Mouse (Mus musculus): Measurements from ENCODE around the gene Bax.
A peak's percentile ranks its signal among the peaks of the same experiment; 100 is the strongest.

Gene Bax

DNA sequence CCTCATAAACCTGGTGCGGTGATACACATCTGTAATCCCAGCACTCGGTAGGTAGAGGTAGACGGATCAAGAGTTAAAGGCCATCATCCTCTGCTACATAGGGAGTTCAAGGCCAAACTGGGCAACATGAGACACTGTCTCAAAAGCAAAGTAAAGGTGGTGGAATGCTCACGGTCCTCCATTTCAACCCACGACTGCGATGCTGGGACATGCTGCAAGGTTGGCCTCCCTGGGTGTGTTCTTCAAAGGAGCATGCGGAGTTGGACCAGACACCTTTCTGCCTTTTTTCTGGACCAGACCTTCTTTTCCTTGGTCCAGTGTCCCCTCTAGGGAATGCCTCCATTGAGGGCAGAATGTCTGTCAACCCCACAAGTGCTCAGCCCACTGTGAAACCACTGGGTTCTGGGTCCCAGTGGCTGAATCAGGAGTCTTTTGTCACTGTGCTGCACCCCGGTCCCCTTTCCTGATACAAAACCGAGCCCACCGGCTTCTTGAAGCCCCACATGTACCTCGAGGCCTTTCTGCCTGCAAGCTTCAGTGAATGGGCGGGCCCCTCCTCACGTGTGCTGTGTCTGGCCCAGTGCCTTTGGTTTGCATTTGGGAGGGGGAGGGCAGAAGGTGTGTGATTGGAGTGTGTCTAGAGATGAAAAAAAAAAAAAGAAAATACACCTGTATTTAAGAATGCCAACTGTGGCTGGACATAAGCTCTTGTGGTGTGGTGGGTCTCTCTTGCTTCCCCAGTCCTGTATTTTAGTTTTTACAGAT lies 10.6 kb downstream of the Bax start:
- DNase-seq = no peak

DNA sequence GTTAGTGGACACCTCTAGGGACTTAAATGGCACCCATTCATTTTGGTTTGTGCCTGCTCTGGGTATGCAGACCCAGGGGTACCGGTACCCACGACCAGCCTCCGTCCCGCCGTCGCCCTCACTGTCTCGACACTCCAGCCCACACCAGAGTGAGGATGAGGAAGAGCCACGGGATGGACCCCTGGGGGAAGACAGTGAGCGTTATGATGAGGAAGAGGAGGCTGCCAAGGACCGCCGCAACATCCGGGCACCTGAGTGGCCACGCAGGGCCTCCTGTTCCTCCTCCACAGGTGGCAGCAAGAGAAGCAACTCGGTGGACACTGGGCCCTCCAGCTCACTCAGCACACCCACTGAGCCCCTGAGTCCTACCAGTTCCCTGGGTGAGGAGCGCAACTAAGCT lies 11.7 kb downstream of the Bax start:
- no peak for DNase-seq

DNA sequence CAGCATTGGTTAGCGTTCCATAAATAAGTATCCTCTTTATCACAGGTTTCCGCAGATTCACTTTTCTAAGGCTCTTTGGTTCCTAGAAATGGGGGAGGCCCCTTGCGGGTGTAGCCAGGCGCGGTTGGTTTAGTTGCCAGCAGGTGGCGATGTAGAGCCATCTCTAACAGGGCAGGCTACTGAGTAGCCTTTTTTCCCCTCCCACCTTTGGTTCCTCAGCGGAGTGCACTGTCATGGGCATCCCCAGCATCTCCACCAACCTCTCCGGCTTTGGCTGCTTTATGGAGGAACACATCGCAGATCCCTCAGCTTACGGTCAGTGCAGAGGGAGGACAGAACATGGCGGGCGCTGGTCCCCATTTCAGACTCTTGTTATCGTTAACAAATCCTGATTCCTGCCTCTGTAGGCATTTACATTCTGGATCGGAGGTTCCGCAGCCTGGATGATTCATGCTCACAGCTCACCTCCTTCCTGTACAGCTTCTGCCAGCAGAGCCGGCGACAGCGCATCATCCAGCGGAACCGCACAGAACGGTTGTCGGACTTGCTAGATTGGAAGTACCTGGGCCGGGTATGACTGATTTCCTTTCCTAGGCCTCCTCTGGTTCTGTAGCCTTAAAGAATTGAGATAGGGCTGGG lies 15.2 kb downstream of the Bax start:
- peak; percentile 83 for DNase-seq

DNA sequence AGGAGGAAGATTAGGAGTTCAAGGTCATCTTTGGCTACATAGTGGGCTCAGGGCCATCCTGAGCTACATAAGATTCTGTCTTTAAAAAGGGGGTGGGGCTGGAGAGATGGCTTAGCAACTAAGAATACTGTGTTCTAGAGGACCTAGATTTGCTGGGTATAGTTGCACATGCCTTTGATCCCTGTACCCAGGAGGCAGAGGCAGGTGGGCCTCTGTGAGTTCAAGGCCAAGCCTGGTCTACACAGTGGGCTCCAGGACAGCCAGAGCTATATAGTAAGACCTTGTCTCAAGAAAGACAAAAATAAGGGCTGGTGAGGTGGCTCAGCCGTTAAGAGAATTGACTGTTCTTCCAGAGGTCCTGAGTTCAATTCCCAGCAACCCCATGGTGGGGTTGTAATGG lies 16.7 kb downstream of the Bax start:
- no peak for DNase-seq

DNA sequence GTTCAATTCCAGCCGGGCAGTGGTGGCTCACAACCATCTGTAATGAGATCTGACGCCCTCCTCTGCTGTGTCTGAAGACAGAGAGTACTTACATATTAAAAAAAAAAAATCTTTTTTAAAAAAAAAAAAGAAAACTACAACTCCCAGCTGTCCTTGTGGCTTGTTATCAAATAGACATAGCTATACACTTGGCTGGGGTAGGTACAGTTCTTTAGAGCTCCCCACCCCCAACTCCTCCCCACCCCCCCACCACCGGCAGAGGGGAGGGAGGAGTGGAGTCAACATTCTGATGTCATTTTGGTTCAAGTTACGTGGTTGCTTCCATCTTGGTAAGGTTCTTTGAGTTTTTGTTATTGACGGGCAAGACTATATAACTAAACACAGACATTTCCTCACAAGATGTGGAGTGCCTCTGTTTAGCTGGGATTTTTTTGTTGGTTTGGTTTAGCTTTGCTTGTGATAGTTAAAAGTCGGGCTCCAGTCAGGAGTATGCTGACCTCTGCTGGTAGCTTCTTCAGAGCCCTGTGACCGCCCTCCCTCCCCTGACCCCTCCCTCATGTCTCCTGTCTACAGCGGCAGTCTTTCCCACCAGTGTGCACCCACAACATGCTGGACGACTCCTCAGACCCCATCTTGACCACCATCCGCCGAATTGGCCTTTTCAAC lies 19.2 kb downstream of the Bax start:
- peak; percentile 57 for DNase-seq

DNA sequence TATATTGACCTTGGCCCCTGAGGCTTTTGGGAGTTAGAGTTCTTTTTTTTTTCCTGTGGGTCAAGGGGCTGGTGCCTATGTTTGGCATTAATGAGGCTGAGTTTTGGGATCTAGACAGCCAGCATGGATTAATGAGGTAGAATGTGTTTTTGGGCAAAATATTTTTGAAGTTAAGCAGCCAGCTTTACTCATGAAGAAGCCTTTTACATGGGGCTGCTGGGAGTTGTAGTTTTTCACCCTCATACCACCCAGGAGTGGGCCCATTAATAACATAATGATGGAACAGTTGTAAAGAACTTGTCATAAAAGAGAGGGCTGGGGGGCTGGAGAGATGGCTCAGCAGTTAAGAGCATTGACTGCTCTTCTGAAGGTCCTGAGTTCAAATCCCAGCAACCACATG lies 20.1 kb downstream of the Bax start:
- no peak for DNase-seq

DNA sequence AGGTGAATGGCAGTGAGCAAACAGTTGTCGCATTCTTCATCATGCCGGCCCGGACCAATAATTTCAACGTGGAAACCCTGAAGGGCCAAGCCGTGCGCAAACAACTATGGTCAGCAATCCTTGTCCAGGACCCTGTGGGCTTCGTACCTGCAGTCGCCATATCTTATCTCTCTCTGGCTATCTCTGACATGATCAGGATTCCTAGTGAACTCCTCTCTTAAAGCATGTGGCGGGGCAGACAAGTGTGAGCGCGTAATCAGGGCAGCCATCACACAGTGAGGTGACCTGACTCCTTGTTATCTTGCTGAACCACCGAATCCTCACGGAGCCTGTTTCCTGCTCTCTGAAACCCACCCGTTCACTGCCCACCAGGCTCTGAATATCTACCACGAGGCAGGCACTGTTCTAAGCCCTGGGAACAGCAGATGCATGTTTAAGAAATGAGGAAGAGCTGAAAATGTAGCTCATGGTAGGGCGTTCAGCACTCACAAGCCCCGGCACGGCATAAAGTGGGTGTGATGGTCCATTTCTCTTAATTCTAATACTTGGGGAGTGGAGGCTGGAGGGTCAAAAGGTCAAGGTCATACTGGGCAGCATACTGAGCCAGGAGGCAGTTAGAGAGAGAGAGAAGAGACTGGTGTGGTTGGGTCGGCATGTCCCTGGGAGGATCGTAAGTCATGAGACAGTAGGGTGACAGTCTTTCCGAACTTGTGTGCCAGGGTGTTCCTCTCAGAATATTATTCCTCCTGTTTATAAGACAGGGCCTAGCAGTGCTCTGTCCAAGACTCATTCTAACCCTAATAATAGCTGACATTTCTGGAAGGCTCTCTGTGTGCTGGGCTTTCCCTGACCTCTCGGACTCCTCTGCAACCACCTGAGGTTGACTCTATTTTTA lies 22.9 kb downstream of the Bax start:
- no peak for DNase-seq

DNA sequence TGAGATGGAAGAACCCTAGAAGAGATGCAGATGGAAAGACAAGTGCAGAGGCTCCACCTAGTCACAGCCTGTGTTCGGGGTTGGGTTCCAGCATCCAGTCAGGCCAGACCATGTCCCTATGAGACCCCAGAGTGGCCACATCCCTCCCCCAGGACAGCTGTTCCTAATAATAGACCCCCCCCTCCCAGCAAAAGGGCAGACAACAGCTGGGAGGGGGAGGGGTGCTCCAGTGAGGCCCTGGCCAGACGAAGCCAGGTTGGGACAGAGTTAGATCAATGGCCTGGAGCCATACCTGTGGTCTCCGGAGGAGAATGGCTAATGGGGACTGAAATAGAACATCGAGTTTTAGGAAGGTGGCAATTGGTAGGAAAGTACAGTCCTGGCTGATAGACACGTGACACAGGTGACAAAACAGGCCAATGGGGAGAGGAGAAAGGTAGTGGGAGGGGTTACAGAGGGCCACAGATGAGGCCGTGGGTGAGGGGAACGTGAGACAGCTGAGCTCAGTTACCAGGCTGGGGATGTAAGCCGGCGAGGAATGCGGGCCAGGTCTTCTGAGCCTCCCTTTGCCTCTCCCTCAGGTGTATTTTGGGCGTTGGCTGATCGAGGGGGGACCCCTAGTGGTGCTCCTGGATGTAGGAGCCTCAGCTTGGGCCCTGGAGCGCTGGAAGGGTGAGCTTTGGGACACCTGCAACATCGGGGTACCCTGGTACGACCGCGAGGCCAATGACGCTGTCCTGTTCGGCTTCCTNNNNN lies 29.0 kb downstream of the Bax start, which contains the start of gene Ruvbl2:
Gene Ruvbl2 (minus strand): TSS at position 576 of the 756 bp plus-strand sequence.
- DNase-seq = peak; percentile 45

DNA sequence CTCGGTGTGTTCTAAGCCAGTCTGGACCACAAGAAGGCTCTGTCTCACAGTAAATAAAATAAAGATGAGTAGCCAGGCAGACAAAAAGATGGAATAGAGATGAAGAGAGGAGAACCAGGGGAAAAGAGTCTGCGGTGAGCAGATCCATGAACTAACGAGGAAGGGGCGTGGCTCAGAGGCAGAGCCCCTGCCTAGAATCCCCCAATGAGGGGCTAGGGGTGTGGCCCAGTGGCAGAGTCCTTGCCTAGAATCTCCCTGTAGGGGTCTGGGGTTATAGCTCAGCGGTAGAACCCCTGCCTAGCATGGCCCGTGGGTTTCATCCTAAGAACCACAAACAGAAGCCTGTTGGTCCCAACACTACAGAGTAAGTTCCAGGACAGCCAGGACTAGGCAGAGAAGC lies 29.7 kb downstream of the Bax start:
- DNase-seq = no peak

DNA sequence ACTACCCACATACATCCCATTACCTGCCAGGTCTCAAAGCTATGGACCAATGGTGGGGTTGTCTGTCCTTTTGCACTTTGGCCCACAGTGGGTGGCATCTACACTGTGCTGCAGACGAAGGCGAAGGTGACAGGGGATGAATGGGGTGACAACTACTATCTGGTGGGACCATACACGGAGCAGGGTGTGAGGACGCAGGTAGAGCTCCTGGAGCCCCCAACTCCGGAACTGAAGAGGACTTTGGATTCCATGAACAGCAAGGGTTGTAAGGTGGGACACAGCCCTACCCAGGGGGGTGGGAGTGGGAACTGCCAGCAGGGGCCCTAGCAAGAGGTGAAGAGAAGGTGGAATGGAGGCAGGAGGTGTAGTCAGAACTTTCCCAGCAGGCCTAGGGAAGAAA lies 30.3 kb downstream of the Bax start:
- no peak for DNase-seq

DNA sequence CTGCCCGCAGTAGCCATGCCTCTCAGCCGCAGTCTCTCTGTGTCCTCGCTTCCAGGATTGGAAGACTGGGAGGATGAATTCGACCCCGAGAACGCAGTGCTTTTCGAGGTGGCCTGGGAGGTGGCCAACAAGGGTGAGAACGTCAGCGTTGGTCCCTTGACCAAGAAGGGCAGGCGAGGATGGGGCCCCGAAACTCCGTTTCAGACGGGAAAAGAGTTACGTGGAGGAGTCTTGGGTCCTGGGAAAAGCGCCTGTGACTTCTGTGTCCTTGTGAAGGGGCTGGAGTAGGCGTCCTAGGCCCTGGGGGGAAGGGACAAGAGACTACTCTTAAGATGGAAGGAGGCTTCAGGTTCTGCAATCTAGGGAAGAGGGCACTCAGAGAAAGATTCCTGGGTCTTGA lies 31.7 kb downstream of the Bax start:
- no peak for DNase-seq

DNA sequence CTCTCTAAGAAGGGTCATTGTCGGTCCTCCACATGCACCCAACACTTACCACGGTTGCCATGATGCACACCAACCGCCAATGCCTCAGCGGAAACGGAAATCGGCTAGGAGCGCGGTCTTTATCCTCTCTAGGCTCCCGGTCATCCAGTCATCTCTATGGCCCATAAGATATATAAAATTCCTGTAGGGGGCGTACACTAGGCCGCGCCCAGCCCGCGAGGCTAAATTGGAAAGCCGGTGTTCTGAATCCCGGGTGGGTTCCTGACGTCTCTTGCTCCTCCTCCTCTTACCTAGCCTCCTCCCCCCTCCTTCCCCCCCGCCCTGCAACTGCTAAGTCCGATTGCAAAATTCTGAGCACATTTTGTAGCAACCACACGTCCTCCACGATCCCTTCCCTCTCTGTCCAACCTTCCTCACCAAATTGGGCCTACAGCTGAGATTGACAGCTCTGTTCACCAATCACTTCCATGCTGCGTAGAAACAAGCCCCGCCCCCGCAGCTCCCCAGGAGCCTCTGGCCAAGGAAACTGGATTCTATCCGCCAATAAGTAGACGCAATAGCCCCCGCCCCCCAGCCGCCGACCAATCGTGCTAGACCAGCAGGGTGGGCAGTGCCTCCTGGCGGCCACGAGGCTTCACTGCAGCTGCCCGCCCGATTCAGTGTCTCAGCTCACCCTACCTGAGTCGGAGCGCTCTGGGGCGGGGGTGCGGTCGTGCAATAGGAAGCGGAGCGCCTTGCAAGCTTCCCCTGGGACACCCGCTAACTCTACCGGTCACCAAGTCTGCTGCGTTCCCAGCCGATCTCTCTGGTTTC lies 32.3 kb downstream of the Bax start, which contains the start of gene Gys1:
Gene Gys1 (plus strand): TSS at position 642 of the 813 bp plus-strand sequence.
- peak; percentile 100 for DNase-seq

DNA sequence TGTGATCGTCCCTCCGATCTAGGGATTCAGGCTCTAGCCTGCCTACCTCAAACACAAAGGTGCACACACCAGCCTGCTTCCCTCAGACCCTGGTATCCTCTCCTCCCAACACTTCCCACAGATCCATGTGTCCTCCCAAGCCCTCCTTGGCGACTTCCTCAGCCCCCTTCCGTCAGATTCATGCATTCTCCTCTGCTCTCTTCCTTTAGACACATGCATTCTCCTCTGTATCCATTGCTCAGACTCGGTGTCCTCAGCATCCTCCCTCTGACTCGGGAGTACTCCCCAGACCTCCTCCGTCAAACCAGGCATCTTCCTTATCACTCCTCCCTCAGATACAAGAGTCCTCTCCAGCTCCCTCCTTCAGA lies 32.9 kb downstream of the Bax start:
- no peak for DNase-seq

DNA sequence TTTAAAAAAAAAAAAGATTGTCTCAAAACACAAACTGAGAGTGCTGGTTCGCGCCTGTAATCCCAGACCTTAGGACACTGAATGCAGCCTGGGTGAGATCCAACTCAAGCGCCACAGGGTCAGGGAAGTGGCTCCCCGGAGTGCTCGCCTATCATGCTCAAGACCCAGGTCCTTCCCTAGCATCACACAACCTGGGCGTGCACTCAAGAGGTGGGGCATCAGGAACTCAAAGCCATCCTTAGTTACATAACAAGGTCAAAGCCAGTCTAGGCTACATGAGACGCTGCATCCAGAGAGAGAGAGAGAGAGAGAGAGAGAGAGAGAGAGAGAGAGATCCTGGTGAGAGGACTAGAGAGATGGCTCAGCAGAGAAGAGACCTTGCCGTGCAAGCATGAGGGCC lies 40.1 kb downstream of the Bax start:
- DNase-seq = no peak

DNA sequence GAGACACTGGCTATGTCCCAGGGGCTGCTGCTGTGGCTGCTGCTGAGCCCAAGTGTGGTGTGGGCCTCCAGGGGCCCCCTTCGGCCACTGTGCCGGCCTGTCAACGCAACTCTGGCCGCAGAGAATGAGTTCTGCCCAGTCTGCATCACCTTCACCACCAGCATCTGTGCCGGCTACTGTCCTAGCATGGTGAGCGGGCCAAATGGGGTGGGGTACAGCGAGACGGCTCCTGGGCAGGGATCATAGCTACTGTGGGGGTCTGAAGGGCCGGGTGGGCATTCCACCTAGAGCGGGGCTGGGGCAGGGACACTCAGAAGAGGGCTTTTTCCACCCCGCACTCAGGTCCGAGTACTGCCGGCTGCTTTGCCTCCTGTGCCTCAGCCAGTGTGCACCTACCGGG lies 45.5 kb downstream of the Bax start:
- no peak for DNase-seq

DNA sequence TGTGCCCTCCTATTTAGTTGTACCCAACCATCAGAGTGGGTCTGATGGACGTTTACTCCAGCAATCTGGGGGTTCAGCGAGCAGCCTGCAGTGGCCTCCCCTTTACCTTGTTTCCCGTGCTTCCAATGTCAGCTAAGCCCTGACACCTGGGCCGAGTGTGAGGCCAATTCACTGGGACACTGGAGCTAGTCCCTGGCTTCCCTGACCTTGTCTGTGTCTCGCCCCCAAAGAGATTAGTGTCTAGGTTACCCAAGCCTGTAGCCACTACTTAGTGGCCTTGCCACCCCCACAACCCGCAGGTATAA lies 46.1 kb downstream of the Bax start, which contains the start of gene Lhb:
Gene Lhb (plus strand): TSS at position 206 of the 305 bp plus-strand sequence.
- no peak for DNase-seq

DNA sequence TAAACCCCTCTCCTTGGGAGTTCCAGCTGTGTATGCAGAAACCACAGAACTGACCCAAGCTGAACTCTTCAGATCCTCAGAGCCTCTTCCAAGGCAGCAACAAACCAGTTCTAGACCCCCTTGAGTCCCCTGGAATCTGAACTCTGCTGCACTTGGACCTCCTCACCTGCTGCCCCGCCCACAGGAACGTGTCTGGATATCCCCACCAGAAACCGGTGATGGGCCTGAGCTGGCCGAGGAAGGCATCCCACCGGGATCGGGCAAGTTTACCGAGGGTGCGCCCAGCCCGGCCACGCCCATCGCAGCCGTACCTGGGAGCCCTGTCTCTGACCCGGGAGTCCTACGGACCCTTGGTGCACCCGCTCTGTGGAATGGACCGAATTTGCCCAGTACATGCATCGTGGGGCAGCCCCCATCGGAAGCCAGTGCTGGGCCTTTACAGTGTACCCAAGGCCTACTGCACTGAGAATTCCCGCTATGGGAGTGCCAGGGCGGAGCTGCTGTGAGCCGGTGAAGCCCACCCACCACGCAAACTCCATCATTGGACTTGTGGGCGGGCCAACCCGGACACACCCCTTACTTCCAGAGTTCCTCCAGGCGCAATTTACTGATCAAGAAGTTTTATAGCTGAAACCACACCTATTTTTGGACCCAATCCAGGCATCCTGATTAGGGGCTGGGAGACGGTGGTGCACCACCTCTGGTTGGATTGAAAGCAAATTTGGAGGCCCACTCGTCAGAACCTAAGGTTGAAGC lies 46.7 kb downstream of the Bax start:
- DNase-seq = no peak

DNA sequence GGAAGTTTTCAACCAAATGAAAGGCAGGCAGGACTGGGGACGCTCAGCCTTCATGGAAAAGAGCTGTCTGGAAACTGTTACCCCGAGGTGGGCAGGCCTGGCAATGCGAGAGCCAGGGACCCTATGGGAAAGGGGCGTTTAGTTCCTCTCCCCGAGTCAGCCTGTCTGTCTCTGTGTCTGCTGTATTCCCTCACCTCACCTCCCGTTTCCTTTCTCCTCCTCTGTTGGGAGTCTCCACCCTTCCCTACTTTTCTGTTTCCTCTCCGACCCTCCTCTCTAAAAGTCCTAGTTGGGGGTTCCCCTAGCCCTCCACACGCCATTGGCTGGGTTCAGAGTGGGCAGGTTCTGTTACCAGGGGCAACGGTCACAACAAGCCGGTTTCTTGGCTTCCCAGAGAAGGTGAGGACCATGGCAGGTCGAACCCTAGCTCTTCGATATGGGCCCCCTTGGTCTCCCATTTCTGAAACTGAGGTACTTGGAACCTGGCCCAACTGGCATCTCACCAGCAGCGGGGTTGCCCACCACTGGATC lies 48.7 kb downstream of the Bax start:
- no peak for DNase-seq

DNA sequence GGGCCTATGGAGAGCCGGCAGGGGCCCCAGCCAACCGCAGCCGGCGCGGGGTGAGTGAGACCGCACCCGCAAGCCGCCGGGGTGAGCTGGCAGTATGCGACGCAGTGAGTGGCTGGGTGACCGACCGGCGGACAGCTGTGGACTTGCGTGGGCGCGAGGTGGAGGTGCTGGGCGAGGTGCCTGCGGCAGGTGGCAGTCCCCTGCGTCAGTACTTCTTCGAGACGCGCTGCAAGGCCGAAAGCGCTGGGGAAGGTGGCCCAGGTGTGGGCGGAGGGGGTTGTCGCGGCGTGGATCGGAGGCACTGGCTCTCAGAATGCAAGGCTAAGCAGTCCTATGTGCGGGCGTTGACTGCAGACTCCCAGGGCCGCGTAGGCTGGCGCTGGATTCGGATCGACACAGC lies 51.1 kb downstream of the Bax start:
- no peak for DNase-seq

DNA sequence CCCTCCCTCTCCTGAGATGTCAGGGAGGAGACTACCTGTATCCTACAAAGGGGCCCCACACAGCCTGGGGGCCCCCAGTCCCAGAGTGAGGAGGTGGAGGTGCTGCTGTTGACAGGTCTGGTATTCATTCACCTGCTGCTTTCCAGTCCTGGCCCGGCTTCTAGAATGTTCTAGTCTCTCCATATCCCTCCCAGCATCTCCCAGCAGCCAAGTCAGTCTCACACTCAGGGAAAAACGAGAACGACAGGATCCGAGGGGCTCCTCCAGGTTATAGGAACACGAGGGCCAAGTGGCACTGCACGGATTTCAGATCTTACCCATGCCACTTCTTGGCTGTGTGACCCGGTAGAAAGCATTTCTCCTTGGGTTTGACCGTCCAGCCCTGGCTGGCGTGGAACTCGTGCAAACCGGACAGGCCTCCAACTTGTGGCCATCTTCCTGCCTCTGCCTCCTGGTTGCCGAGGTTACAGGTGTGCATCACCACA lies 51.9 kb downstream of the Bax start:
- DNase-seq = no peak
